Mouse (Mus musculus): ENCODE measurements around the gene Carf.
"Not testable (repeated sequence)": the region's sequence is repeated elsewhere in the genome, so short reads cannot be mapped to it uniquely, and the experiment has no call there.

Carf gene

GRCm38 (mm10) chr1:60098024-60098781, at the start of gene Carf, which contains the start of gene Wdr12:
TSS of gene Carf (plus strand) at chr1:60098247.
TSS of gene Wdr12 (minus strand) at chr1:60098645.
- DNase-seq = peak; percentile 99 to 100

GRCm38 (mm10) chr1:60054659-60055058, 43.4 kb upstream of the Carf start:
- DNase-seq = no peak

- DNase-seq = no peak
These were observed 41.7 kb upstream of the Carf start for GRCm38 (mm10) chr1:60056310-60056709.

GRCm38 (mm10) chr1:60070725-60071124, 27.3 kb upstream of the Carf start:
- not testable (repeated sequence) for DNase-seq

GRCm38 (mm10) chr1:60074935-60075334, 23.1 kb upstream of the Carf start:
- DNase-seq = no peak

- DNase-seq = no peak
These were observed 22.5 kb upstream of the Carf start for GRCm38 (mm10) chr1:60075590-60075989.

- DNase-seq = no peak
These were observed 21.6 kb upstream of the Carf start for GRCm38 (mm10) chr1:60076411-60076810.

GRCm38 (mm10) chr1:60096572-60097276, 1.3 kb upstream of the Carf start:
- DNase-seq = peak in 1 of 2 experiments; percentile 8

GRCm38 (mm10) chr1:60097277-60098023, 597 bp upstream of the Carf start:
- DNase-seq = peak; percentile 66 to 69

- peak in 1 of 2 experiments; percentile 12 for DNase-seq
These were observed 792 bp downstream of the Carf start for GRCm38 (mm10) chr1:60098839-60099238.

GRCm38 (mm10) chr1:60104582-60104981, 6.5 kb downstream of the Carf start:
- no peak for DNase-seq

GRCm38 (mm10) chr1:60117721-60118455, 19.8 kb downstream of the Carf start:
- no peak for DNase-seq

GRCm38 (mm10) chr1:60137346-60137745, 39.3 kb downstream of the Carf start:
- DNase-seq = no peak

- DNase-seq = no peak
These were observed 54.7 kb downstream of the Carf start for GRCm38 (mm10) chr1:60152700-60153099.

GRCm38 (mm10) chr1:60156651-60157050, 58.6 kb downstream of the Carf start:
- no peak for DNase-seq

GRCm38 (mm10) chr1:60158411-60158810, 60.4 kb downstream of the Carf start:
- no peak for DNase-seq

GRCm38 (mm10) chr1:60163676-60164075, 65.6 kb downstream of the Carf start:
- DNase-seq = no peak

GRCm38 (mm10) chr1:60169626-60170025, 71.6 kb downstream of the Carf start:
- DNase-seq = no peak

GRCm38 (mm10) chr1:60170251-60170650, 72.2 kb downstream of the Carf start:
- DNase-seq = no peak

- no peak for DNase-seq
These were observed 75.1 kb downstream of the Carf start for GRCm38 (mm10) chr1:60173119-60173518.

- DNase-seq = not testable (repeated sequence)
These were observed 79.8 kb downstream of the Carf start for GRCm38 (mm10) chr1:60177814-60178213.

- no peak for DNase-seq
These were observed 81.3 kb downstream of the Carf start for GRCm38 (mm10) chr1:60179376-60179775.

Data from cerebellum, postnatal 36 days (tissue).